Mouse (Mus musculus) forebrain, embryonic 13.5 days (tissue): ENCODE data around the gene 1110008L16Rik. TPM values are rescaled to one million over a fixed set of nuclear protein-coding genes. Genes with fewer than 3 reads are reported as not detected.

ENCODE experiments used
- polyA plus RNA-seq: library from polyadenylated mRNA; unstranded; fragments of >200 nt; fragmentation: Nextera tagmentation; extraction: Ambion mirVana; gene quantifications from 2 replicates; pipeline ENCODE4 v1.2.1, GENCODE M21; 2015

1110008L16Rik gene
- polyA plus RNA-seq, 1 experiment from 2014 or later = 8.9 TPM

Other genes starting within 250 kb of the 1110008L16Rik start
- 42.5 TPM in 2 replicates for gene 2700097O09Rik, start 219.5 kb upstream of the 1110008L16Rik start, polyA plus RNA-seq
- 167 and 195 TPM in 2 replicates for gene Srp54a, start 219.3 kb upstream of the 1110008L16Rik start, polyA plus RNA-seq
- 26.1 and 27.5 TPM in 2 replicates for gene Fam177a, start 175.1 kb upstream of the 1110008L16Rik start, polyA plus RNA-seq
- 63.0 and 65.2 TPM in 2 replicates for gene Srp54b, start 144.5 kb upstream of the 1110008L16Rik start, polyA plus RNA-seq
- gene 1700047I17Rik2, start 100.0 kb upstream of the 1110008L16Rik start, polyA plus RNA-seq = 1.3 TPM in 1 of 2 replicates, not detected in the other
- 72.0 and 81.4 TPM in 2 replicates for gene Srp54c, start 69.4 kb upstream of the 1110008L16Rik start, polyA plus RNA-seq
- 27.1 and 28.1 TPM in 2 replicates for gene Ppp2r3c, start 3.4 kb downstream of the 1110008L16Rik start, polyA plus RNA-seq
- 505 and 510 TPM in 2 replicates for gene Psma6, start 84.6 kb downstream of the 1110008L16Rik start, polyA plus RNA-seq
- gene Nfkbia, start 193.1 kb downstream of the 1110008L16Rik start, polyA plus RNA-seq = 46.4 and 47.0 TPM in 2 replicates